Comparison of ENCODE assay signal across 9 mouse cellular contexts in the genomic region with DNA sequence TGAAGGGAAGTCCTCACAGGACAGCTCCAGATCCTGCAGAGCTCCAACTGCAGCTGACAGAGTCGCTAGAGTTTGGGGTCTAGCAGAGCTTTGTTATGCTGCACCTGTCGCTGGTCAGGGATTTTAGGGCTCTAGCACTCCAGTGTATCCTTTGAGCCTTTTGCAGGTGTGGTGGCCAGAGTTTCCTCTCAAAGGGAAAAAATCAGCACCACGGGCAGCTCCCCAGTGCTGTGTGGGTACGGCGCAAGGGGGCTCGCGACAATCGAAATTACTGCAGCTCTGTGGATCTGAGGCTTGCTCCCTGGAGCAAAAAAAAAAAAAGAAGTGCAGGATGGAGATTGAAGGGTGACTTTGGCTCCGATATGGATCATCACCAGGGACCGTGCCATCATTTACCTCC. TPM values are rescaled to one million over a fixed set of nuclear protein-coding genes. Genes with fewer than 3 reads are reported as not detected.
DNase-seq lines count a peak whose midpoint lies in the region; ATAC-seq and TF ChIP-seq lines count a peak whose summit lies in the region.
"Had no signal": no experiment of that assay in that cellular context is flagged by ENCODE, and none has a peak within 500 bp of the region (broad histone marks: within the 10 kb centered on the region; RNA-seq: fewer than 3 reads in every experiment).

No protein-coding gene starts in this region.

- H3K9me3 ChIP-seq in G1E (replicated peaks) = peaks cover 6% of the 10 kb centered on the region
- H3K9me3 ChIP-seq in embryonic facial prominence, embryonic 14.5 days (ENCODE audit: control insufficient read depth, low read length) = no peaks in the 10 kb centered on the region
- H3K9me3 ChIP-seq: embryonic facial prominence, embryonic 15.5 days; liver, embryonic 15.5 days had no signal

- H3K27me3 ChIP-seq in G1E (ENCODE audit: insufficient read depth, low read length) (peaks cover 8% of the 10 kb centered on the region; the same call in 1 of the 2 replicates), myocyte (ENCODE audit: control insufficient read depth, insufficient read depth, insufficient read length) (no peaks in the 10 kb centered on the region)
- peaks cover 45% of the 10 kb centered on the region for H3K27me3 ChIP-seq in embryonic facial prominence, embryonic 14.5 days (replicated peaks; ENCODE audit: control insufficient read depth, insufficient read depth, low read length)

- H3K9ac ChIP-seq in embryonic facial prominence, embryonic 14.5 days (ENCODE audit: low read depth, low read length) = no peak overlapping the region
- H3K9ac ChIP-seq: embryonic facial prominence, embryonic 15.5 days; liver, embryonic 15.5 days had no signal

- H3K27ac ChIP-seq in embryonic facial prominence, embryonic 14.5 days (replicated peaks; ENCODE audit: low read depth, low read length) = no peak overlapping the region
- H3K27ac ChIP-seq: embryonic facial prominence, embryonic 15.5 days; liver, embryonic 15.5 days had no signal

- no peak for ATAC-seq in G1E (ENCODE audit: extremely low read depth, insufficient number of reproducible peaks, low FRiP score, poor library complexity, severe bottlenecking)
- no peak for ATAC-seq in embryonic facial prominence, embryonic 14.5 days (ENCODE audit: low read depth)

- H3K36me3 ChIP-seq in G1E (replicated peaks) (no peaks in the 10 kb centered on the region), myocyte (ENCODE audit: control insufficient read depth, insufficient read depth) (no peaks in the 10 kb centered on the region)
- H3K36me3 ChIP-seq in embryonic facial prominence, embryonic 14.5 days (ENCODE audit: control insufficient read depth, insufficient read depth, low read length) = no peaks in the 10 kb centered on the region
- H3K36me3 ChIP-seq: embryonic facial prominence, embryonic 15.5 days; liver, embryonic 15.5 days had no signal

- no peak for TF ChIP-seq CTCF in G1E (IDR thresholded peaks at IDR 0.05; ENCODE audit: low read depth, low read length)

- DNase-seq in A20 (ENCODE audit: low read depth, low spot score) = peak; percentile 14
- peak; percentile 5 for DNase-seq in G1E (ENCODE audit: low spot score)
- peak; percentile 78 for DNase-seq in embryonic facial prominence, embryonic 14.5 days (ENCODE audit: low spot score)
- DNase-seq in kidney, postnatal 25 days = peak; percentile 67 to 76
- no peak for DNase-seq in adipocyte (ENCODE audit: low spot score)
- DNase-seq in frontal cortex, postnatal 14 days (ENCODE audit: low spot score in 2 of 2) = no peak

- WGBS in embryonic facial prominence, embryonic 14.5 days = 1% methylated on average over 10 of the region's 10 CpGs

- TF ChIP-seq POLR2A in myocyte (IDR thresholded peaks at IDR 0.05; ENCODE audit: insufficient read length, low read depth) = no peak

- H3K4me1 ChIP-seq in G1E (ENCODE audit: insufficient read depth, low read depth, low read length) = no peaks in the 10 kb centered on the region
- 0 out of 2 replicates have a peak, but pooled peaks cover 2% of the 10 kb centered on the region for H3K4me1 ChIP-seq in embryonic facial prominence, embryonic 14.5 days (ENCODE audit: control insufficient read depth, insufficient read depth, low read length)

- H3ac ChIP-seq in myocyte (ENCODE audit: control insufficient read depth, insufficient read length) = no peak overlapping the region

- no peaks in the 10 kb centered on the region for H3K79me2 ChIP-seq in myocyte (ENCODE audit: control insufficient read depth, insufficient read depth)

- H3K4me2 ChIP-seq in embryonic facial prominence, embryonic 14.5 days (ENCODE audit: low read depth, low read length) = no peak overlapping the region
- no peak overlapping the region for H3K4me2 ChIP-seq in myocyte (ENCODE audit: low read depth)
- H3K4me2 ChIP-seq: embryonic facial prominence, embryonic 15.5 days; liver, embryonic 15.5 days had no signal

- H3K4me3 ChIP-seq in G1E (ENCODE audit: low read depth, low read length) (no peak overlapping the region), myocyte (no peak overlapping the region)
- H3K4me3 ChIP-seq in embryonic facial prominence, embryonic 14.5 days (ENCODE audit: low read depth, low read length) = no peak overlapping the region
- H3K4me3 ChIP-seq: embryonic facial prominence, embryonic 15.5 days; liver, embryonic 15.5 days had no signal

TF ChIP-seq in myocyte, 11 proteins besides CTCF, POLR2A, EP300 and RAD21:
- TF ChIP-seq REST (IDR thresholded peaks at IDR 0.05; ENCODE audit: insufficient read depth, insufficient read length) (peak; percentile 55), USF1 (IDR thresholded peaks at IDR 0.05; ENCODE audit: low read depth) (no peak), POLR2AphosphoS2 (IDR thresholded peaks at IDR 0.05; ENCODE audit: insufficient read length, low read depth) (no peak)

RNA-seq across cellular contexts. Expression of gene Prlhr, which starts 0.7 kb away (rescaled TPM):
- total RNA-seq in G1E (2014; fragmentation: Nextera tagmentation) = not detected in 2 replicates
- 0.16 TPM in 1 of 2 replicates, not detected in the other for total RNA-seq in G1E (2017)
- polyA plus RNA-seq in G1E (2012) = not detected in 2 replicates
- polyA plus RNA-seq in embryonic facial prominence, embryonic 14.5 days (2014; fragmentation: Nextera tagmentation; extraction: Ambion mirVana) = not detected in 2 replicates
- not detected for polyA plus RNA-seq in myocyte (2012; fragmentation: generic; extraction: Trizol)
- polyA plus RNA-seq: embryonic facial prominence, embryonic 15.5 days; liver, embryonic 15.5 days had no signal

Comparison
In these comparisons a context has a peak if more than half of its experiments do, and no peak if none do; other contexts are left out.
1. DNase-seq: peak in A20 (single experiment), G1E (single experiment), embryonic facial prominence, embryonic 14.5 days (single experiment) and kidney, postnatal 25 days (2 of 2); none in adipocyte (single experiment) and frontal cortex, postnatal 14 days (0 of 2).